Mouse (Mus musculus): ENCODE measurements around the gene Olfr401. TPM values are rescaled to one million over a fixed set of nuclear protein-coding genes. Genes with fewer than 3 reads are reported as not detected.
"Not testable (repeated sequence)": the region's sequence is repeated elsewhere in the genome, so short reads cannot be mapped to it uniquely, and the experiment has no call there.

Olfr401 gene
- total RNA-seq (2021) = not detected
- long read RNA-seq, experiment 1 = 0 reads
- long read RNA-seq, experiment 2 = 0 reads

DNA sequence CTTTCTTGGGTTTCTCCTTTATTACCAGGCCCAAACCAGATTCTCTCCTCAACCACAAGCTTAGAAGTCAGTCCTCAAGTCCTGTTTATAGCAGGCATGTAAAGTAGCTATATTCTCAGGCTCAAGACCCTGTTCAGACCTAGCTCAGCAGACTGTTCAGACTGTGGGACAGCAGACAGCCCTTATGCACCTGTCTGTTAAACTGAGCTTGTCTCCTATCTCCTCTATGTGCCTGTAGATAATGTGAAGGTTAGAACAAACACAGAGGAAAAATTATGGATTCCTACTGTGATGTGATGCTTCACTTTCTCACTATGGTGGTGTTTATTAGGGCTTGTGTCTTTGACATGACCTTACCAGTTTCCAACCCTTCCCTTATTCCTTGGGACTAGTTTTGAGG lies at the start of gene Olfr401:
Gene Olfr401, plus strand, starts transcription at position 301 of the 400 bp plus-strand sequence.
- no peak for DNase-seq

GRCm38 (mm10) chr11:74069655-74070054 lies 43.9 kb upstream of the Olfr401 start, which contains the start of gene Zfp616:
Gene Zfp616, plus strand, starts transcription at chr11:74069955.
- DNase-seq = no peak

- no peak for DNase-seq
Observed at GRCm38 (mm10) chr11:74100724-74101123, 12.8 kb upstream of the Olfr401 start.

- DNase-seq = no peak
Observed at GRCm38 (mm10) chr11:74101507-74101906, 12.0 kb upstream of the Olfr401 start.

GRCm38 (mm10) chr11:74105066-74105465 lies 8.4 kb upstream of the Olfr401 start:
- DNase-seq = no peak

GRCm38 (mm10) chr11:74140001-74140400 lies 26.5 kb downstream of the Olfr401 start:
- DNase-seq = not testable (repeated sequence)

DNA sequence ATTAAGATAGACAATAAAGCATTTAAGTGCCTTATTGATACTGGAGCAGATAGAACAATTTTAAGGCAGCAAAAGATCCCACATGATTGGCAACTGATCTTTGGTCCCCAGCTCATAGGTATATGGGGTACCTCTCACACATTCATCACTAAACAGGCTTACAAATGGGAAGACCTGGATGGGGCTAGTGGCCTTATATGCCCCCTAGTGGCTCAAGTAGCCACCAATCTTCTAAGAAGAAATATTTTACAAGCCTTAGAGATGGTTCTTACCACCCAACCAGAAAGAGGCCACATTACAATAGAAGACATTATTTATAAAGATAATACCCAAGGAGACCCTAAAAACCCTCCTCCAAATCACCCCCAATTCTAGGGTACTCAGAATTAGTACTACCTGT lies 32.4 kb downstream of the Olfr401 start:
- no peak for DNase-seq

DNA sequence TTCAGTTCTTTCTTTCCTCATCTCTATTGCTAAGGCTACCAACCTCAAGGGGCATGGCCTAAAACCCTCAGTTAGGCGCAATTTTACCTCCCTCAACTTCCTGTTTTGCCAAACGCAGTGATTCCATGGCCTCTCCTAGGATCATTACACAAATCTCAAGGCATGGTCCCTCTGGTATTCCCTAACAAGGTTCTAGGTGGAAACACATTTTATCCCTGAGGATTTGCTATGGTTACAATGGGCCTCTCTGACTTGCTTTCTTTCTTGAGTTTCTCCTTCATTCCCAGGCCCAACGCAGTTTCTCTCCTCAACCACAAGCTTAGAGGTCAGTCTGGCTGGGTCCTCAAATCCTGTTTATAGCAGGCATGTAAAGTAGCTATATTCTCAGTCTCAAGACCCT lies 39.7 kb downstream of the Olfr401 start, which contains the start of gene Olfr402:
Gene Olfr402, plus strand, starts transcription at position 301 of the 400 bp plus-strand sequence.
- DNase-seq = no peak

- no peak for DNase-seq
Observed at GRCm38 (mm10) chr11:74168771-74169170, 55.3 kb downstream of the Olfr401 start.

Other genes with a start within 250 kb of the Olfr401 start
- not detected for gene Olfr394, start 222.9 kb upstream of the Olfr401 start, total RNA-seq (2021)
- gene Olfr395, start 204.4 kb upstream of the Olfr401 start, total RNA-seq (2021) = not detected
- not detected for gene Olfr23, start 177.0 kb upstream of the Olfr401 start, total RNA-seq (2021)
- not detected for gene Olfr397, start 152.9 kb upstream of the Olfr401 start, total RNA-seq (2021)
- gene Olfr398, start 123.3 kb upstream of the Olfr401 start, total RNA-seq (2021) = not detected
- gene Olfr139, start 57.2 kb upstream of the Olfr401 start, total RNA-seq (2021) = not detected
- not detected for gene Olfr399, start 57.1 kb upstream of the Olfr401 start, total RNA-seq (2021)
- not detected for gene Zfp616, start 43.8 kb upstream of the Olfr401 start, total RNA-seq (2021)
- not detected for gene Olfr402, start 39.8 kb downstream of the Olfr401 start, total RNA-seq (2021)
- not detected for gene Olfr403, start 72.5 kb downstream of the Olfr401 start, total RNA-seq (2021)
- gene Olfr43, start 97.7 kb downstream of the Olfr401 start, total RNA-seq (2021) = not detected
- gene Olfr406, start 146.1 kb downstream of the Olfr401 start, total RNA-seq (2021) = not detected
- not detected for gene Olfr59, start 170.0 kb downstream of the Olfr401 start, total RNA-seq (2021)
- not detected for gene Olfr410, start 224.3 kb downstream of the Olfr401 start, total RNA-seq (2021)
- gene Olfr411, start 238.9 kb downstream of the Olfr401 start, total RNA-seq (2021) = not detected
- gene Olfr412, start 248.4 kb downstream of the Olfr401 start, total RNA-seq (2021) = not detected